Mouse (Mus musculus) E14TG2a.4 (cell line): ENCODE data around the gene Agr3.

Experiments used
- H3K27me3 ChIP-seq: 2 replicates; pipeline ENCODE4 v1.6.1; 2014; ENCODE audit warnings: low read length, control low read depth; ENCODE audit not compliant: insufficient read depth
- H3K36me3 ChIP-seq: 2 replicates; pipeline ENCODE4 v1.6.1; 2014; ENCODE audit warnings: low read length, control low read depth; ENCODE audit not compliant: insufficient read depth
- H3K4me1 ChIP-seq: replicated peaks from 2 replicates; pipeline ENCODE4 v1.6.1; 2014; ENCODE audit warnings: low read depth, low read length, control low read depth
- H3K4me3 ChIP-seq: replicated peaks from 2 replicates; pipeline ENCODE4 v1.5.1; 2014; ENCODE audit warnings: mild to moderate bottlenecking, low read length
- H3K9me3 ChIP-seq: 2 replicates; pipeline ENCODE4 v1.6.1; 2014; ENCODE audit warnings: low read length, control low read depth
- CTCF ChIP-seq: conservative IDR thresholded peaks from 2 replicates; pipeline ENCODE4 v1.5.1; 2014; ENCODE audit warnings: low read length
- NANOG ChIP-seq: IDR thresholded peaks from 2 replicates; pipeline ENCODE4 v1.6.1; 2014; ENCODE audit warnings: borderline replicate concordance, low read length, mixed read lengths
- POU5F1 ChIP-seq: IDR thresholded peaks from 2 replicates; pipeline ENCODE4 v1.6.1; 2014; ENCODE audit warnings: low read length, borderline replicate concordance

The Agr3 gene

GRCm38 (mm10) chr12:35975898-35976297 lies 50.5 kb downstream of the Agr3 start:
- no peaks in the 10 kb centered on the region for H3K4me1 ChIP-seq
- no peaks in the 10 kb centered on the region for H3K9me3 ChIP-seq
- H3K4me3 ChIP-seq = no peak overlapping the region
- H3K36me3 ChIP-seq = no peaks in the 10 kb centered on the region
- no peaks in the 10 kb centered on the region for H3K27me3 ChIP-seq
- TF ChIP-seq POU5F1 (no peak), CTCF (no peak), NANOG (no peak)

- TF ChIP-seq POU5F1 (no peak), CTCF (no peak), NANOG (no peak)
- Histone ChIP-seq H3K9me3 (no peaks in the 10 kb centered on the region), H3K27me3 (no peaks in the 10 kb centered on the region), H3K4me1 (peaks cover 7% of the 10 kb centered on the region), H3K36me3 (no peaks in the 10 kb centered on the region), H3K4me3 (no peak overlapping the region)
These were observed 52.3 kb downstream of the Agr3 start for GRCm38 (mm10) chr12:35977633-35978246.

GRCm38 (mm10) chr12:35979625-35980024 lies 54.2 kb downstream of the Agr3 start:
- Histone ChIP-seq H3K4me3 (no peak overlapping the region), H3K36me3 (no peaks in the 10 kb centered on the region), H3K9me3 (no peaks in the 10 kb centered on the region), H3K27me3 (no peaks in the 10 kb centered on the region), H3K4me1 (peaks cover 7% of the 10 kb centered on the region)
- TF ChIP-seq CTCF (no peak), NANOG (no peak), POU5F1 (no peak)

GRCm38 (mm10) chr12:35981732-35982360 lies 56.4 kb downstream of the Agr3 start:
- no peaks in the 10 kb centered on the region for H3K9me3 ChIP-seq
- no peak overlapping the region for H3K4me3 ChIP-seq
- H3K4me1 ChIP-seq = peaks cover 7% of the 10 kb centered on the region
- TF ChIP-seq CTCF = no peak
- TF ChIP-seq NANOG = no peak
- TF ChIP-seq POU5F1 = no peak
- no peaks in the 10 kb centered on the region for H3K27me3 ChIP-seq
- no peaks in the 10 kb centered on the region for H3K36me3 ChIP-seq

GRCm38 (mm10) chr12:35983472-35983871 lies 58.1 kb downstream of the Agr3 start:
- Histone ChIP-seq H3K27me3 (no peaks in the 10 kb centered on the region), H3K36me3 (no peaks in the 10 kb centered on the region), H3K4me1 (peaks cover 7% of the 10 kb centered on the region), H3K9me3 (no peaks in the 10 kb centered on the region), H3K4me3 (no peak overlapping the region)
- TF ChIP-seq NANOG = no peak
- TF ChIP-seq CTCF = no peak
- no peak for TF ChIP-seq POU5F1

- no peak overlapping the region for H3K4me3 ChIP-seq
- H3K27me3 ChIP-seq = no peaks in the 10 kb centered on the region
- H3K4me1 ChIP-seq = peaks cover 7% of the 10 kb centered on the region
- H3K36me3 ChIP-seq = no peaks in the 10 kb centered on the region
- no peak for TF ChIP-seq POU5F1
- TF ChIP-seq NANOG = no peak
- TF ChIP-seq CTCF = no peak
- H3K9me3 ChIP-seq = no peaks in the 10 kb centered on the region
These were observed 59.3 kb downstream of the Agr3 start for GRCm38 (mm10) chr12:35984743-35985142.

GRCm38 (mm10) chr12:35992711-35993110 lies 67.3 kb downstream of the Agr3 start, which contains the start of gene Agr2:
TSS of gene Agr2 (plus strand) at chr12:35992907.
- TF ChIP-seq NANOG = no peak
- no peak for TF ChIP-seq CTCF
- TF ChIP-seq POU5F1 = no peak
- Histone ChIP-seq H3K4me3 (no peak within 1 kb of the TSS), H3K4me1 (no peaks in the 10 kb centered on the region), H3K9me3 (peaks cover 5% of the 10 kb centered on the region; the same call in 1 of the 2 replicates), H3K27me3 (no peaks in the 10 kb centered on the region), H3K36me3 (no peaks in the 10 kb centered on the region)

- TF ChIP-seq NANOG (no peak), POU5F1 (no peak), CTCF (no peak)
- H3K36me3 ChIP-seq = no peaks in the 10 kb centered on the region
- H3K4me1 ChIP-seq = 0 out of 2 replicates have a peak, but pooled peaks cover 2% of the 10 kb centered on the region
- H3K4me3 ChIP-seq = no peak overlapping the region
- peaks cover 5% of the 10 kb centered on the region; the same call in 1 of the 2 replicates for H3K9me3 ChIP-seq
- no peaks in the 10 kb centered on the region for H3K27me3 ChIP-seq
These were observed 68.2 kb downstream of the Agr3 start for GRCm38 (mm10) chr12:35993583-35993982.
